Mouse (Mus musculus) hindlimb bud, embryonic 11.5 days (tissue): Measurements from ENCODE around the gene Hint2.

Experiments used
- DNase-seq: peaks from one replicate; pipeline ENCODE4 v3.0.0-alpha.2; 2012; ENCODE audit warnings: low read depth, low spot score; ENCODE audit errors: extremely low spot score

Hint2 gene

DNA sequence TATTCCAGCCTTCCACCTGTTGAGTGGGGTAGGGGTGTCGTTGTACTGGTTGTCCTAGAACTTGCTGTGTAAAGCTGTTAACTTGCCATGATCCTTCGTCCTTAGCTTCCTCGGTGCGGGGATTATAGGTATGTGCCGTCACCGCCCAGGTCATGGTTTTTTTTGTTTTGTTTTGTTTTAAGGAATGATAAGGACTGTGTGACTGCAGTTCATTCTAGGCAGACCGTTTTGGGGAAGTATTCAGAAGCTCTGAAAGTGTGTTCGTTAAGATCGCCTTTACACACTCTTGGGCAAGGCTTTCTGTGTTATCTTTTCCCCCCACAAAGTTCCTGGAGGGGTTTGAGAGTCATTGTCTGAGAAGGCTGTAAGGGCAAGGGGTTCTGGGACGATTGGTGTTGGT is 43.7 kb downstream of the Hint2 start:
- no peak for DNase-seq

DNA sequence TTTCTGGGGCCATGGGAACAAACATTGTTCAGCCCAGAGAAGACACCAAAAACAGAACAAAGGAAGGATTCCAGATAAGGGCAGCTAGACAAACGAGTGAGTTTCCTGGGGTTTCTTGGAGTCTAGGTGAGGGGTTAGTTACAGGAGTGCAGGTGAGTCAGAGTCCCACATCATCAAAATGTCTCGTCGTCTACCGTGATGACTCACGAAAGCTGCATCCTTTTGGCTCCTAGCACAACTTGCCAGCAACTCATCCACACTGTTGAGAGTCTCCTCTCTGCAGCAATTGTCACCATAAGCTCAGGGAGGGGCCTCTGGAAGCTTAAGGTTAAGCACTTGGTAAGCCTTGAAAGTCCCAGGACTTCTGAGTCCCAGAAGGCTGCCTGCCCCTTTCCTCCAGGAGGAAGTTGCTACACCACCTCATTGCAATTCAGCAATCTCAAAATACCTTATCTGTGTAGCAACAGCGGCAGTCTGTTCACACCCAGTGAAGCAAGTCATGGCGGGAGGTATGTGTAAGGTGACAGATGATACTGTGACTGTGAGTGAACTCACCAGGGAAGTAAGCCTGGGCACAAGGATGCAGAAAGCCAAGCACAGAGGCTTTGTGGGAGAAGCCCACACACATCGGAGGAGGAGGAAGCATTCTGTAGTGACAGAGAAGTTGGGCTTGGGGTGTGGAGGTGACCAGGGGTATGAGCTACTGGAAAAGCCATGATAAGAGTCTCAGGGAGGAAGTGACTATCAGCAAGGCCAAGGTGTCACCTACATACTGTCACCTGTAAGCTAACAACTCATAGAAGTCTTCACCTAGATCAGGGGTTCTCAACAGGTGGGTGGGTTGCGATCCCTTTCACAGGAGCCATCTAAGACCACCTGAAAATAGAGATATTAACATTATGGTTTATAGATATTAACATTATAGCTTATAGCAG is 51.2 kb downstream of the Hint2 start:
- DNase-seq: no peak
